Mouse (Mus musculus): ENCODE measurements around the gene Polg2. TPM values are rescaled to one million over a fixed set of nuclear protein-coding genes. Genes with fewer than 3 reads are reported as not detected.

Gene Polg2
- polyA plus RNA-seq, 1 experiment = 11.7 TPM

DNA sequence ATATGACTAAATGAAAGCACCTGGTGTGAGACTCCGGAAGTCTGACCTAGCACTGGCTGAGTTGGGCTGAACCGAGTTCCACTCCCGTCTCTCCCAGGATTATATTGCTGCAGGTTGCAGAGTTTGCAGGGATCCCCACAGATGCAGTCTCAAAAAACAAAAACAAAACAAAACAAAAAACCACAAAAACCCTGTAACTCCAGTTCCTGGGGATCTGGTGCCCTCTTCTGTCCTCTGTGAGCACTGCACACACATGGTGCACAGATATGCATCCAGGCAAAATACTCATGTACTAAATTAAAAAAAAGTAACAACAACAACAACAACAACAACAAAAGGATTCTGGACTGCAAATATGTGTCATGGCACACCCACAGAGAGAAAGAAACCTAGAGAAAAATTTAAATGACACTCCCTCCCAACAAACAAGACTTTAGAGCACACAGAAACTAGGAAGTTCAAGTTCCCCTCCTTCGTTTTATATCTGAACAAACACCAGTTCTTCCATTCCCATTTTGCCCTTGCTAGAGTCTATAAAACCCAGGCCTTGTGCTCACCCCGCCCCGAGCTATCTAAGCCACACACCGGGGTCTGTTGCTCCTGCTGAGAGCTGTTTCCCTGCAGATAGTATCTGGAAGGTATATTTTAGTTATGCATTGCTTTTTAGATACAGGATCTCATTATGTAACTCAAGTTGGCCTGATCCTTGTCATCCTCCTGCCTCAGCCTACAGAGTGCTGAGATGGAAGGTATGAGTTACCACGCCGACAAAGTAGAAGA lies 9.0 kb downstream of the Polg2 start:
- Histone ChIP-seq H3K4me1 (ENCODE audit: control insufficient read depth, insufficient read depth, low read length) (no peaks in the 10 kb centered on the region), H3K27me3 (ENCODE audit: control insufficient read depth, insufficient read depth, low read length) (no peaks in the 10 kb centered on the region), H3K4me3 (replicated peaks; ENCODE audit: insufficient read depth, low read depth, low read length) (no peak overlapping the region), H3K27ac (ENCODE audit: insufficient read depth, low read length) (no peak overlapping the region)
- peak; percentile 15; the same call in 1 of the 2 replicates for TF ChIP-seq CTCF (IDR thresholded peaks at IDR 0.05; ENCODE audit: borderline replicate concordance, insufficient read depth, low read depth, low read length)
- no peak for TF ChIP-seq POLR2A (IDR thresholded peaks at IDR 0.05; ENCODE audit: borderline replicate concordance, insufficient read depth, low read length)
- DNase-seq = peak in 1 of 2 experiments; percentile 6
- 97% methylated on average over 9 of the region's 9 CpGs for WGBS

DNA sequence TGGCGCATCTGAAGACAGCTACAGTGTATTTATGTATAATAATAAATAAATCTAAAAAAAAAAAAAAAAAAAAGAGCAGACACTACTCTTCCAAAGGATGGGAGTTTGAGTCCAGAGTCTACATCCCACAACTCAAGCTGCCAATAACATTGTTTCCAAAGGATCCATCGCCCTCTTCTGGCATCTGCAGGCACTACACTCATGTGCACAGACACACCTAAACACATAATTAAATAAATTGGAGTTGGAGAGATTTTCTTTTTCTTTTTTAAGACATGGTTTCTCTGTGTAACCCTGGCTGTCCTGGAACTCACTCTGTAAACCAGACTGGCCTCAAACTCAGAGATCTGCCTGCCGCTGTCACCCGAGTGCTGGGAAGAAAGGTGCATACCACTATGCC lies 11.8 kb downstream of the Polg2 start:
- Histone ChIP-seq H3K4me1 (ENCODE audit: control insufficient read depth, insufficient read depth, low read length) (no peaks in the 10 kb centered on the region), H3K27me3 (ENCODE audit: control insufficient read depth, insufficient read depth, low read length) (no peaks in the 10 kb centered on the region), H3K4me3 (replicated peaks; ENCODE audit: insufficient read depth, low read depth, low read length) (no peak overlapping the region), H3K27ac (ENCODE audit: insufficient read depth, low read length) (no peak overlapping the region)
- WGBS = 93% methylated on average over 4 of the region's 4 CpGs
- DNase-seq = no peak
- TF ChIP-seq POLR2A (IDR thresholded peaks at IDR 0.05; ENCODE audit: borderline replicate concordance, insufficient read depth, low read length) (no peak), CTCF (IDR thresholded peaks at IDR 0.05; ENCODE audit: borderline replicate concordance, insufficient read depth, low read depth, low read length) (no peak)

DNA sequence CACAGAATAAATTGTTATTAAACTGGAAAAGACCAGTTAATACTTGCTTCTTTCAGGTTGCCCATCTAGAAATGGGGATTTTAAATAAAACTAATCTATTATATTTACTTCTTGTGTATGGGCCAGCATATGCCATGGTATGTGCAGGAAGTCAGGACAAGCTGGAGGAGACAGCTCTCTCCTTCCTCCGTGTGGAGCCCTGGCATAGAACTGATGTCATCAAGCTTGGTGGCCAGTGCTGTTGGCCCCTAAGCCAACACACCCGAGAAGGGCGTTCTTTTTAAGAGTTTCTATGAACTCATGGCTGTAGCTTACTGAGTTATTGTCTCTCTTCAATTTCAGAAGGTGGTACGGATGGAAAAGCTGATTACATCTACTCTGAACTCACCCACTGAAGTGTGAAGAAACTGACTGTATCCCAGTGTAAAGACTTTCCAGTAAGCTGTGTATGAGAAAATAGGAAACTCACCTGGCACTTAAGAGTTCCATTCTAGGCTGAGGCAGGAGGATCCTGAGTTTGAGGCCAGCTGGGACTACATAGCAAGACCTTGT lies 12.7 kb downstream of the Polg2 start:
- Histone ChIP-seq H3K27ac (ENCODE audit: insufficient read depth, low read length) (no peak overlapping the region), H3K4me1 (ENCODE audit: control insufficient read depth, insufficient read depth, low read length) (no peaks in the 10 kb centered on the region), H3K27me3 (ENCODE audit: control insufficient read depth, insufficient read depth, low read length) (no peaks in the 10 kb centered on the region), H3K4me3 (replicated peaks; ENCODE audit: insufficient read depth, low read depth, low read length) (no peak overlapping the region)
- no peak for DNase-seq
- TF ChIP-seq CTCF (IDR thresholded peaks at IDR 0.05; ENCODE audit: borderline replicate concordance, insufficient read depth, low read depth, low read length) (no peak), POLR2A (IDR thresholded peaks at IDR 0.05; ENCODE audit: borderline replicate concordance, insufficient read depth, low read length) (no peak)
- 85% methylated on average over 4 of the region's 4 CpGs for WGBS

DNA sequence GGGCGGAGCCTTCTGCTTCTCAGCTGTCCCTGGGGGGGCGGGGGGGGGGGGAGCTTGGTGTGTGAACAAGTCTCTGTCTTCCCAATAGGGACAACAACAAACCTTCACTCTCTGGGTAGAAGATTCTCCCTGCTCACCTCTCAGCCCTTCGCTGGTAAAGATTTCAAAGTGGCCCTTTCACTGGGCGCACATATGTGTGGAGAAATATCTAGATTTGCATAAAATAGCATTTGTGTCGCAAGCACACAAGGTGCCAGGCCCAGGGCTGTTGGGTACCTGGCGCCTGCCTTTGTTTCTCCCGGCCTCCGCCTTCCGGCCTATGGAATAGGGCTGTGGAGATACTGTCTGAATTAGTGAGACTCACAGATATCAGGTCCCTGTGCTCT lies 16.5 kb downstream of the Polg2 start:
- no peaks in the 10 kb centered on the region for H3K4me1 ChIP-seq (ENCODE audit: control insufficient read depth, insufficient read depth, low read length)
- no peak for DNase-seq
- H3K27me3 ChIP-seq (ENCODE audit: control insufficient read depth, insufficient read depth, low read length) = no peaks in the 10 kb centered on the region
- no peak overlapping the region for H3K27ac ChIP-seq (ENCODE audit: insufficient read depth, low read length)
- H3K4me3 ChIP-seq (replicated peaks; ENCODE audit: insufficient read depth, low read depth, low read length) = no peak overlapping the region
- WGBS = 83% methylated on average over 9 of the region's 9 CpGs
- no peak for TF ChIP-seq CTCF (IDR thresholded peaks at IDR 0.05; ENCODE audit: borderline replicate concordance, insufficient read depth, low read depth, low read length)
- TF ChIP-seq POLR2A (IDR thresholded peaks at IDR 0.05; ENCODE audit: borderline replicate concordance, insufficient read depth, low read length) = no peak

DNA sequence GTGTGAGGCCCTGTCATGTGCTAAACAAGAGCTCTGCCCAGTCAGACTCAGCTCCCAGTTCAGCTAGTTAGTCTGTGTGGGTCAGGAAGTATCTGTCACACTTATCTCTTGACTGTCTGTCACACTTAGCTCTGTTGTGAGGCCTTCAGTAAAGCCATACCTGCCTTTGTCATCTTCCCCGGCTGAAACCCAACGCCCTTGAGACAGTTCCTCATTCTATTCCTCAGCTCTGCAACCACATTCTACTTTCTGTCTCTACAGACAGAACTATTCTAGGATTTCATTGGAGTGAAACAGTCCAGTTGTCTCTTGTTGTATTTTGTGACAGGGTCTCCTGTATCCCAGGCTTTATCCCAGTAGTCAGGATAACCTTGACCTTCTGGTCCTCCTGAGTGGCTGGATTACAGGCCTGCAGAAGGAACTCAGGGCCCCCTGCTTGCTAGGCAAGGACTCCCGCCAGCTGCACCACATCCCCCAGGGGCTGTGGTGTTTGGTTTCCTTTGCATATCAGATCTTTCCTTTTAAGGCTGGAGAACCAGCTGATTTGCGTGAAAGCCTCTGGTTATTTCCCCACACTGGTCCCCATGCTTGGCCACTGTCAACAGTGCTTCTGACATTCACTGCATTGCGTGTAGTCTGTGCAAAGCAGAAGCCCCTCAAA lies 17.1 kb downstream of the Polg2 start:
- Histone ChIP-seq H3K27ac (ENCODE audit: insufficient read depth, low read length) (no peak overlapping the region), H3K4me1 (ENCODE audit: control insufficient read depth, insufficient read depth, low read length) (no peaks in the 10 kb centered on the region), H3K4me3 (replicated peaks; ENCODE audit: insufficient read depth, low read depth, low read length) (no peak overlapping the region), H3K27me3 (ENCODE audit: control insufficient read depth, insufficient read depth, low read length) (no peaks in the 10 kb centered on the region)
- DNase-seq = no peak
- 66% methylated on average over 5 of the region's 5 CpGs for WGBS
- no peak for TF ChIP-seq POLR2A (IDR thresholded peaks at IDR 0.05; ENCODE audit: borderline replicate concordance, insufficient read depth, low read length)
- TF ChIP-seq CTCF (IDR thresholded peaks at IDR 0.05; ENCODE audit: borderline replicate concordance, insufficient read depth, low read depth, low read length) = no peak

DNA sequence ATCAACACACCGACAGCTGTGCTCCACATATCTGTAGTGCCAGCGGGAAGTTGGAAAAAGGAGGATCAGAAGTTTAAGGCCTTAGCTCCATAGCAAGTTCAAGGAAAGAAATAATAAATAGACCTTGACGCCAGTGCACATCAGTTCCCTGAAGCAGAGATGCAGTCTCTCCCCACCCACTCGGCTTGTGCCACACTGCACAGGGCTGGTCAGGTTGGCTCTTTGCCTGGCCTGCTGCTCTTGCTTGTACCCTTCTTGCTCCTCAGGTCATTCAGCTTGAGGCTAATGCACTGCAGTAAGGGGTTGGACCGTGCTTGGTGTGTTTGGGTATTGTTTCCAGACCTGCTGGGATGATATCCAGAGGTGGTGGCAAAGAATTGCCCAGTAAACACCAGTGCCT lies 18.8 kb downstream of the Polg2 start:
- H3K27ac ChIP-seq (ENCODE audit: insufficient read depth, low read length) = no peak overlapping the region
- no peak overlapping the region for H3K4me3 ChIP-seq (replicated peaks; ENCODE audit: insufficient read depth, low read depth, low read length)
- no peak for DNase-seq
- WGBS = 75% methylated on average over 5 of the region's 5 CpGs
- TF ChIP-seq POLR2A (IDR thresholded peaks at IDR 0.05; ENCODE audit: borderline replicate concordance, insufficient read depth, low read length) = no peak
- TF ChIP-seq CTCF (IDR thresholded peaks at IDR 0.05; ENCODE audit: borderline replicate concordance, insufficient read depth, low read depth, low read length) = no peak
- H3K4me1 ChIP-seq (ENCODE audit: control insufficient read depth, insufficient read depth, low read length) = no peaks in the 10 kb centered on the region
- H3K27me3 ChIP-seq (ENCODE audit: control insufficient read depth, insufficient read depth, low read length) = no peaks in the 10 kb centered on the region

DNA sequence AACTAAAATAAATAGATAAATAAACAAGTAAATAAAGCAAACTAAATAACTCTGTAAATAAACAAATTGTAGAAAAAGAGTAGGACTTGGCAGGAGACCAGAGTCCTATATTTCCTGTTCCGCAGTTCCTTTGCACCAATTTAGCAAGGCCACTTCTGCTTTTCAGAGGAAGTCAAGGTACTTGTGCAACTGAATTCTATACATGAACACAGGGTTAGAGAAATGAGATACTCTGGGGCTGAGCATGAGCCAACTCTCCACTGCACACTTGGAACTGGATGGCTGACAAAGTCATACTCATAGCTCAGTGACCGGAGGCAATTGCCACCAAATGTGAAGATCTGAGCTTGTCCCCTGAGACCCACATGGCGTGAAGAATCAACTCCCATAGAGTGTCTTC lies 20.3 kb downstream of the Polg2 start:
- WGBS = 81% methylated on average over 3 of the region's 3 CpGs
- Histone ChIP-seq H3K4me3 (replicated peaks; ENCODE audit: insufficient read depth, low read depth, low read length) (no peak overlapping the region), H3K27ac (ENCODE audit: insufficient read depth, low read length) (no peak overlapping the region), H3K27me3 (ENCODE audit: control insufficient read depth, insufficient read depth, low read length) (no peaks in the 10 kb centered on the region), H3K4me1 (ENCODE audit: control insufficient read depth, insufficient read depth, low read length) (no peaks in the 10 kb centered on the region)
- no peak for DNase-seq
- no peak for TF ChIP-seq POLR2A (IDR thresholded peaks at IDR 0.05; ENCODE audit: borderline replicate concordance, insufficient read depth, low read length)
- no peak for TF ChIP-seq CTCF (IDR thresholded peaks at IDR 0.05; ENCODE audit: borderline replicate concordance, insufficient read depth, low read depth, low read length)

DNA sequence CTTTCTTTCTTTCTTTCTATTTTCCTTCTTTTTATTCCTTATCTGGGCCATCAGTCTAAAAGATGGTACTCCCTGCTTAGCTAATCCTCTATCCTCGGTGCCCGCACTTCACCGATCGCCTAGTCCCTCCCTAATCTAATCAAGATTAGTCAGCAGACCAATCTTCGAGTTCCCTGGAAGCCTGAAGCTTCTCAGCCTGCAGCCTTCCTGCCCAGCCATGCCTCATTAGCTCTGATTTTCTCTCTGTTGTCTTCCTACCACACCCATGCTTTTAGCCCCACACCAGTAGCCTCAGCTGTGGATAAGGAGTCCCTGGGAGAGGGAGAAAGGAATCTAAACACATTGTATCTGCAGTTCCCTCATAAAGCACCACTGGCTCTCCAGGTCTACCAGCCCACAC lies 23.8 kb downstream of the Polg2 start:
- DNase-seq = no peak
- Histone ChIP-seq H3K4me3 (replicated peaks; ENCODE audit: insufficient read depth, low read depth, low read length) (no peak overlapping the region), H3K27me3 (ENCODE audit: control insufficient read depth, insufficient read depth, low read length) (no peaks in the 10 kb centered on the region), H3K4me1 (ENCODE audit: control insufficient read depth, insufficient read depth, low read length) (no peaks in the 10 kb centered on the region), H3K27ac (ENCODE audit: insufficient read depth, low read length) (no peak overlapping the region)
- TF ChIP-seq CTCF (IDR thresholded peaks at IDR 0.05; ENCODE audit: borderline replicate concordance, insufficient read depth, low read depth, low read length) = no peak
- no peak for TF ChIP-seq POLR2A (IDR thresholded peaks at IDR 0.05; ENCODE audit: borderline replicate concordance, insufficient read depth, low read length)
- WGBS = 53% methylated on average over 5 of the region's 5 CpGs

All from cerebellum, adult 2 months (tissue).